Mouse (Mus musculus): Measurements from ENCODE around the gene Cd300lb.

DNA sequence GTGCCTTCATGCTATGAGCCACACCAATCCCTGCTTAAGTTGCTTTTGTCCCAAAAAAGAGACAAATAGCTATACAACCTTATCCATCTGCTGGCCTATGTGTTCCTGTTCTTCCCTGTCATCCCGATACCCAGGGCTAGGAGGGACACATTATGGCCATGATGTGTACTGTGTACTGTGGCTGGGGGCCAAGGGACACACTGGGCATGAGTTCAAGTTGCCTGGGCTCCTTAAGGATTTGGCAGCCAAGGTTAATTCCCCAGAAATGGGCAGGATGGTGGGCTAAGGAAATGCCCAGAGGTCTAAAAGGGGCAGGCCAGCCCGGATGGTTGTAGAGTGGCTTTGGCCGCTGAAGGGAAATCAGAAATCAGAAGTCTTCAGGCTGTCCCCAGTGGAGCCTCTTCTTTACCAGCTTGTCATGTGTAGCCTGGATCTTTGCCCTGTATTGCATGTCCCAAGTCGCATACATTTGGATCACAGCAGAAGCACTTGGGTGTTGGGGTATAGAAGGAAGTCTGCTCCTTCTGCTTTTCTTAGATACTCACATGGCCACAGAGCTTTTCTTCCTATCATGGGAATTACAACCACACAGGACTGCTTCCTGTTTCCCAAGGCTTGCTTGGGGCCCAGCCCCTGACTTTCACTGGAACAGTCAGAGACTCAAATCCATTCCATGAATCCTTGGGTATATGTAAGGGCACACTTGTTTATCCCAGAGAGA lies 49.6 kb downstream of the Cd300lb start:
- TF ChIP-seq POLR2A (IDR thresholded peaks at IDR 0.05; ENCODE audit: borderline replicate concordance, control insufficient read depth, low read depth, low read length) = no peak
- no peak for TF ChIP-seq CTCF (IDR thresholded peaks at IDR 0.05; ENCODE audit: control insufficient read depth, insufficient read depth, low read length)
